Mouse (Mus musculus): ENCODE data around the gene Lcmt2.
A peak's percentile ranks its signal among the peaks of the same experiment; 100 is the strongest.
"Not testable (repeated sequence)": the region's sequence is repeated elsewhere in the genome, so short reads cannot be mapped to it uniquely, and the experiment has no call there.

Lcmt2 gene

DNA sequence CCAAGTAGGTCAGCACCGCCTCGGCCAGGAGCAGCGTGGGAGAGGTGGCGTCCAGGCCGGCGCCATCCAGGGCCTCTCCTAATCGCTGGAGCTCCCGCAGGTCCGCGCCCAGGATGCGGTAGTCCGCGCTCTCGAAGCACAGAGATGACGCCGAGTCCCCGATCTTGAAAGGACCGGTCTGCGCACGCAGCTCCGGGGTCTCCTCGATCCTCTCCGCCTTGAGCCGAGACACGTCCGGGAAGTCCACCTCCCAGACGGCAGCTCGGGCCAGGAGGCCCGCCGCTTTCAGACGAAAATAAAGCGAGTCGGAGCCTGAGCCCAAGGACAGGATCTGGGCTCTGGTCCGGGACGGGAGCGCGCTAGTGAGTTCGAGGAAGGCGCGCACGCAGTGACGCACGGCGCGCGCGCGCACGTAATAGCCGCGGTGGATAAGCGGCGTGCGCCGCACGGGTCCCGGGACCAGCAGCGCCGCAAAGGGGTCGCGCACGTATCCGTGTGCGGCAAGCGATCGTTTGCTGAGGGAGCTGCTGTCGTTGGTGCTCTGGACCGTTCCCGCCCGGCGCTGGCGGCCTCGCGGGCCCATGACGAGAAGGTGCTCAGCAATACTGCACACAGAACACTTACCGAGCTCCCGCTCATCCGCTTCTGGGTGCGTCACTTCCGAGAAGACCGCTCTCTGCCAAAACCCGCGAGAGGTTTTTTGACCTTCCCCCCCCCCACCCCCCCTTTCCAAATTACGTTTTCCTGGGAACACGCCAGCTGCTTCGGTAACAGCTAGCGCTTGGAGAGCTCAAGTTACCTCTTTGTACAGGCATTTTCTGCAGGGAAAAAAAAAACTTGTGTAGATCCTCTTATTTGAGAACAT is at the start of gene Lcmt2, which contains the start of gene Adal:
Lcmt2 (minus strand) TSS at position 636 of the 865 bp plus-strand sequence.
Adal (plus strand) TSS at position 411 of the 865 bp plus-strand sequence.
- DNase-seq (ENCODE audit: inconsistent ontology term): peak; percentile 95

GRCm38 (mm10) chr2:121188530-121188929 is 48.1 kb upstream of the Lcmt2 start:
- DNase-seq (ENCODE audit: inconsistent ontology term): no peak

GRCm38 (mm10) chr2:121184142-121184541 is 43.7 kb upstream of the Lcmt2 start:
- DNase-seq (ENCODE audit: inconsistent ontology term): no peak

DNA sequence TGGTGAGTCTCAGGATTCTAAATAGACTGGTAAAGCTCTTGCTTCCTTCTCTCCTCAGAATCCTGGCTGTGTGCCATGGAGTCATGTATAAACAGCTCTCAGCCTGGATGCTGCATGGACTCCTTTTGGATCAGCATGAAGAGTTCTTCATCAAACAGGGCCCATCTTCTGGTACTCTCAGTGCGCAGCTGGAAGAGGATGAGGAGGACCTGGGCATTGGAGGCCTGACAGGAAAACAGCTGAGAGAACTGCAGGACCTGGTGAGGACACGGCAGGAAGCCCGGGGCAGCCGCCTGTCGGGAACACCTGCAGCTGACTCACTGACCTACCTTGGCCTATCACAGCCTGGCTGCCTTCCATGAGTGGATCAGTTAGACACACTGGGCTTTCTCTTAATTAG is 43.0 kb upstream of the Lcmt2 start:
- DNase-seq (ENCODE audit: inconsistent ontology term): no peak

DNA sequence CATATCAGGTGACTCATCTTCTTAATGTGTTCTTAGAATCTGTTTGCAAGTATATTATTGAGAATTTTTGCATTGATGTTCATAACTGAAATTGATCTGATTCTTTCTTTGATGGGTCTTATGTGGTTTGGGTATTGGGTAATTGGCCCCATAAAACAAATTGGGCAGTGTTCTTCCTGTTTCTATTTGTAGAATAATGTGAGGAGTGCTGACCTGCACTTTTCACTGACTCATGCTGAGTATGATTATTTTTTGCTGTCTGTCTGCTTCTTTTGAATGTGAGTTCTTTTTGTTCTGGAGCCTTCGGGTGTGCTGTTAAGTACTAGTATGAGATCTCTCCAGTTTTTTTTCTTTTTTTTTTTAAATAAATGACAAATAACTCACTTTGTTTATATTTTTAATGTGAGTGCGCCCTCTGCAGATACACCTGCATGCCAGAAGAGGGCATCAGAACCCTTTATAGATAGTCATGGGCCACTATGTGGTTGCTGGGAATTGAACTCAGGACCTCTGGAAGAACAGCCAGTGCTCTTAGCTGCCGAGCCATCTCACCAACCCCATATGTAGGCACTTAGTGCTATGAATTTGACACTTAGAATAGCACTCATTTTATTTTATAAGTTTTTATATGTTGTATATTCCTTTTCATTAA is 38.5 kb upstream of the Lcmt2 start:
- no peak for DNase-seq (ENCODE audit: inconsistent ontology term)

GRCm38 (mm10) chr2:121170980-121171742 is 30.7 kb upstream of the Lcmt2 start, which contains the start of gene Zscan29:
Gene Zscan29 (minus strand): TSS chr2:121171125.
- DNase-seq (ENCODE audit: inconsistent ontology term): peak; percentile 91

DNA sequence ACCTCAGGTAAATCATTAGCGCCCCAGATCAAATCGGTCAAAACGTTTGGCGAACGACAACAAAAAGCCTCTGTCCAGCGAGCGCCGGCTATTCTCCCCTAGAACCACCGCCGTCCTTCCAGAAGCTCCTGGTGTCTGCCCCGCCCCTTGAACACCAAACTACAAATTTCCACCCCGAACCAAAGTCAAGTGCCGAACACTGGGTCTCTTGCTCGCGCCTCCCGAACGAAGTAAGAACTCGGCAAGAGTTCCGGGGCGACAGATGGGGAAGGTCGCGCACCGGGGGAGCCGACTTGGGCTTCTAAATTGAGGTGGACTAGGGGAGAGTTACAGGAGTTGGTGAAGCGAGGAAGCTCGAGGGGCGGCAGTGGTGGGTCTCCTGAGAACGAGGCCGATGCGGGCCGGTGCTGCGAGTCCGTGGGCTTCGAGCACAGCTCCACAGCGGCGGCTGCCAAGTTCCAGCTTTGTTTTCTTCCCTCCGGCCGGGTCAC is 30.1 kb upstream of the Lcmt2 start, which contains the start of gene Tubgcp4:
Tubgcp4 (plus strand) TSS at position 174 of the 491 bp plus-strand sequence.
- no peak for DNase-seq (ENCODE audit: inconsistent ontology term)

- DNase-seq (ENCODE audit: inconsistent ontology term): peak; percentile 60
These were observed 29.4 kb upstream of the Lcmt2 start for GRCm38 (mm10) chr2:121169902-121170301.

DNA sequence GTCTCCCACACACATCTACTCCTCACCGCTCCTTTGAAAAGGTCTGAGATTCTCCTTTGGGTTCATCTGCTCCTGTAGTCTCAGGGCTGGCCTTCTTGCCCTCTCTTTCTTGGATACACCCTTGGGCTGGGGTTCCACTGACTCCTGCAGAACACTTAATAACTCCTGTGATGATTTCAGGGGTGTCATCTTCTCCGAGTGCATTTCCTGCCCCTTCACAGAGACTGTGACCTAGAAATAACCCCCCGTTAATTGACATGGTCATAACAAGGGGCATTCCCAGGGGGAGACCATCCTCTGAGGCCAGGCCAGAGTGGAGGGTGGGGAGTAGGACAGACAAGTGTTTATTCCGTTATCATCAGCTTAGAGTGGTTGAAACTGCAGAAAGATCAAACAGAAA is 28.7 kb upstream of the Lcmt2 start:
- no peak for DNase-seq (ENCODE audit: inconsistent ontology term)

DNA sequence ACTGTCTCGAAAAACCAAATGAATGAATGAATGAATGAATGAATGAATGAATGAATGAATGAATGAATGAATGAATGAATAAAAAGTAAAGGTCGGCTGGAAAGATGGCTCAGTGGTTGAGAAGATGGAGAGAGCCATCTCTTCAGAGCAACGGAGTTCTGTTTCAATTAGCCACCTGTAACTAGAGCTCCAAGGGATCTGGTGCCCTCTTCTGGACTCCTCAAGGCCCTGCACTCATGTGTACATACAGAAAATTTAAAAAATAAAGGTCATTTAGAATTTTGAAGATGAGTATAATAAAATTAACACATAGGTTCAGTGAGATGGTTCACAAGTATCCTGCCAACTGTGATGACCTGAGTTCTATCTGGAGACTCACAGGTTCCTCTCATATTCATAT is 12.6 kb upstream of the Lcmt2 start:
- DNase-seq (ENCODE audit: inconsistent ontology term): no peak

GRCm38 (mm10) chr2:121149679-121150078 is 9.2 kb upstream of the Lcmt2 start:
- no peak for DNase-seq (ENCODE audit: inconsistent ontology term)

DNA sequence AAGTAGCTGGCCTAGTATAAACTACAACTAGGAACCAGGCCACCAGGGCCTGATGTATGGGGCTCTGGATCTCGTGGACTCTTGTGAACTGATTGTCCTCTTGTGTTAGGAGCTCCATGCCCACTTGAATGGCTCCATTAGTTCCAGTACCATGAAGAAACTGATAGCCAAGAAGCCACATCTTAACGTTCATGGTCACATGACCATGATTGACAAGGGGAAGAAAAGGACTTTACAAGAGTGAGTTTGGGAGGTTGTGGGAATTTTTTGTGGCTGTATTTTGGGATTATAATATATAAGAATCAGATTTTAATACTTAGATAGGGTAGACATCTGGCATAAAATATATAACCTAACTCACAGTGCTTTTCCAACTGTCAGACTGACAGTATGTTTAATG is 2.0 kb upstream of the Lcmt2 start:
- DNase-seq (ENCODE audit: inconsistent ontology term): no peak

DNA sequence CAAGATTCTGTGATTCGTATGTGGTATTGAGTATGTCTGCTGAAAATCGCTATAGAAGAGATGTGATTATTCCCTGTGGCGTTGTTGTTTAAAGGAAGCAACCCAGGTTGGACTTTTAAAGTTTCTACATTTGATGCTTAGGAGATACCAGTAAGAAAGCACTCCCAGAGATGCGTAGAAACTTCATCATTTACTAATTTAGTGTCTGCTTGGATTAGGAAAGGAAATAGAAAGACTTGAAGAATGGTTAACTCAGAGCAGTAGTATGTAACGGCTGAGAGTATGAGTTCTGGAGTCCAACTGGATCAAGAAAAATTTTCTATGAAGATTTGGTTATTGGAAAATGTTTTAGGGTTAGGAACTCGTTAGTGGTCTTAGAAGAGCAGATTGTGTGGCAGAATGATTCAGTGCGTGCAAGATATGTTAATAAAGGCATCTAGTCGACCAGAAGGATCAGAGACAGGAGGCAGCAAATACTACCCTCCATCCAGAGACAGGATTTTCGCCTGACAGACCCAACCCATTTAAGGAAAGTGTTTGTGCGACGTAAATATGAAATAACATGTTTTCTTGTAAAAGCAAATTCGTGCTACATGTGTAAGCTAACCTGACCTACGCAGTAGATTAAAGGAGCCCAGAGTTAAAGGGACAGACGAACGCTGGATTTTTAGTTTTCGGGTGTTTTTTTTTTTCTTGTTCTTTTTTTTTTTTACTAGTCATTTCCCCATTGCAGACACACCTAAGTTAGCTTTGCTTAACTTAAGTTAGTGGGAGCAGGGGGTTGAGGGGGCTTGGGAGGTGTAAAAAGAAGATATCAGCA is 973 bp upstream of the Lcmt2 start:
- DNase-seq (ENCODE audit: inconsistent ontology term): peak; percentile 12

- DNase-seq (ENCODE audit: inconsistent ontology term): peak; percentile 80
These were observed 1.0 kb downstream of the Lcmt2 start for GRCm38 (mm10) chr2:121139266-121140017.

DNA sequence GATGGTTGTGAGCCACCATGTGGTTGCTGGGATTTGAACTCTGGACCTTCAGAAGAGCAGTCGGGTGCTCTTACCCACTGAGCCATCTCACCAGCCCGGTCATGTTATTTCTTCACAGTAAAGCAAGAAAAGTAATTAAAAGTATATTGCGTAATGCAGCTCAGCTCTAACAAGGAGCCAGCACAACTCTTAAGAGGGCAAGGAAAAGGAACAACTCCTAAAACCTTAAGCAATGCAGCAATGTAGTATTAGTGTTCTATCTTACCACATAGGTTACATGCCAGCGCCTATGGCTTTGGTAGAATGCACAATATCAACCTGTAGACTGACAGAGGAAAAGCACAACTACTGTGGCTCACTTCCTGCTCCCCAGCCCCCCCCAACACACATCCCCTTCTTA is 3.1 kb downstream of the Lcmt2 start:
- DNase-seq (ENCODE audit: inconsistent ontology term): no peak

DNA sequence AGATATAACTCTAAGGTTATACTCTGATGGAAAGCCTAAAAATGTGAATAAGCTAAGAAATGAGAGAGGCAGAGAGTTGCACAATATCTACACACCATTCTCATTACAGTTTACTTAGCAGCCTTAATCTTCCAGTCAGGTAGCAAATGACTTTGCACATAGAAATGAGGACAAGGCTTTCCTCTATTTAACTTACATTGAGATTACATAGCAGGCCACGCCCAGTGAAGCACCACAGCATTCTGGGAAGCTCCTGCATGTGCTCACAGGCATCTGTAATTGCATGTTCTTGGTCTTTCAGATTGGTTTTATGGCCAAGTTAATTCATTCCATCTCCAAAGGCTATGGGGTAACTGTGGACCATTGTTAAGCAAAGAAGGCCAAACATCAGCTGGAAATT is 7.6 kb downstream of the Lcmt2 start:
- DNase-seq (ENCODE audit: inconsistent ontology term): no peak

GRCm38 (mm10) chr2:121128865-121129620 is 11.4 kb downstream of the Lcmt2 start:
- peak; percentile 6 for DNase-seq (ENCODE audit: inconsistent ontology term)

- no peak for DNase-seq (ENCODE audit: inconsistent ontology term)
These were observed 12.9 kb downstream of the Lcmt2 start for GRCm38 (mm10) chr2:121127536-121127935.

DNA sequence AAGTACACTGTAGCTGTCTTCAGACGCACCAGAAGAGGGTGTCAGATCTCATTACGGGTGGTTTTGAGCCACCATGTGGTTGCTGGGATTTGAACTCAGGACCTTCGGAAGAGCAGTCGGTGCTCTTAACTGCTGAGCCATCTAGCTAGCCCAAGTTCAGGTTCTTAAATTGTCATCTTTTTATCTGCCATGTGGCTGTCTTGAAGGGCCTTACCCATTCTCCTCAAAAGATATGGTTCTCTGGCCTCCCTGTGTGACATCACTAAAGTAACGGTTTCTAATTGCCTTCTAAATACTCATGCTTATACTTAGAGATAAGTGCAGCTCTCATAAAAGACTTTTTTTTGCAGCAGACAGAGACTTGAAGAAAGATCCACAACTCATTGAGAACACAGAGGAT is 14.2 kb downstream of the Lcmt2 start:
- not testable (repeated sequence) for DNase-seq (ENCODE audit: inconsistent ontology term)

DNA sequence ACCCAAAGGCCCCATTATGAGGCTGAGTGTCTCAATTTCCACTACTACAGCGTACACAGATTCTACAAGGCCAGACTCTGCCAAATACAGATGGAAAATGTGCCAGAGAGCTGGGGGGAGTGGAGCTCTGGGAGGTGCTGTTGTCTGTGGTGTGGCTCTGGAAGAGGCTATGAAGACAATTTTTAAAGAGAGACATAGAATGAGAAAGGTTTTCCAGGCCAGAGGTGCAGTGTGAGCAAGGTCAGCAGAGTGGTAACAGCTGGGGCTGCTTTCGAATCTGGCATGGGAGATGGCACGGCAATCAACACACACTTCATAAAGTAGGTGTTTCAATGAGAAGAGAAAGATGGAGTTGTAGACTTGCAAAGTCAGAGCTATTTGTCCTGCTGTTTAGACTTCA is 21.2 kb downstream of the Lcmt2 start:
- no peak for DNase-seq (ENCODE audit: inconsistent ontology term)

Measured in Muller cell, postnatal 12 days (primary cell).